Mouse (Mus musculus): ENCODE data around the gene Hectd2. TPM values are rescaled to one million over a fixed set of nuclear protein-coding genes. Genes with fewer than 3 reads are reported as not detected.

The Hectd2 gene
- polyA plus RNA-seq, 1 experiment from 2014 or later: 5.5 TPM

DNA sequence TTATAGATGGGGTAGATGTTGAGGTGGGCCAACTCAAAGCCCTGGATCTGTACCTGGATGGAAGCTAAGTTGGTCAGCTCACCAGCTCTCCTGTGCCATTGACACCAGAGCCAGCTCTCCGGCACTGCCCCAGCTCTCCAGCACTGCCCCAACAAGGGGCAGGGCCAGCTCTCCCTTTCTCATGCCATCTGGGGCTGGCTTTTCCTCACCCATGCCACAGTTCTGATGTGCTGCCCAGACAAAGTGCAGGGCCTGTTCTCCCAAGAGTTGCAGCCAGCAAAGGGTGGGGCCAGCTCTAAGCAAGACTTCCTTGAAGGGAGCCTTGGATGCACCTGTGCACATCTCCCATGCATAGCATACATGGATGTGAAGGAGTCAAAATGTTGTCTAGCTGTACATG is 71.5 kb downstream of the Hectd2 start:
- H3K4me3 ChIP-seq (ENCODE audit: low read depth, low read length): no peak overlapping the region

GRCm38 (mm10) chr19:36626881-36627280 is 72.4 kb downstream of the Hectd2 start:
- 91% methylated on average over 4 of the region's 4 CpGs for WGBS
- Histone ChIP-seq H3K9me3 (ENCODE audit: control insufficient read depth, low read length) (no peaks in the 10 kb centered on the region), H3K4me2 (ENCODE audit: low read depth, low read length, severe bottlenecking) (no peak overlapping the region), H3K27ac (ENCODE audit: low read depth, low read length) (no peak overlapping the region), H3K4me3 (ENCODE audit: low read depth, low read length) (no peak overlapping the region), H3K4me1 (replicated peaks; ENCODE audit: control insufficient read depth, insufficient read depth, low read length) (no peaks in the 10 kb centered on the region), H3K36me3 (ENCODE audit: control insufficient read depth, insufficient read depth, low read length) (no peaks in the 10 kb centered on the region), H3K9ac (ENCODE audit: low read length) (no peak overlapping the region), H3K27me3 (ENCODE audit: control insufficient read depth, insufficient read depth, low read length) (no peaks in the 10 kb centered on the region)
- ATAC-seq (replicated peaks; ENCODE audit: low FRiP score): no peak
- no peak for DNase-seq (ENCODE audit: low spot score)

More for the DNA sequence above, 71.5 kb downstream of the Hectd2 start:
- no peak overlapping the region for H3K9ac ChIP-seq (ENCODE audit: low read length)
- H3K27ac ChIP-seq (ENCODE audit: low read depth, low read length): no peak overlapping the region
- no peak overlapping the region for H3K4me2 ChIP-seq (ENCODE audit: low read depth, low read length, severe bottlenecking)
- H3K9me3 ChIP-seq (ENCODE audit: control insufficient read depth, low read length): no peaks in the 10 kb centered on the region
- H3K36me3 ChIP-seq (ENCODE audit: control insufficient read depth, insufficient read depth, low read length): no peaks in the 10 kb centered on the region
- no peak for DNase-seq (ENCODE audit: low spot score)
- ATAC-seq (replicated peaks; ENCODE audit: low FRiP score): no peak
- 92% methylated on average over 1 of the region's 1 CpGs for WGBS
- H3K4me1 ChIP-seq (replicated peaks; ENCODE audit: control insufficient read depth, insufficient read depth, low read length): no peaks in the 10 kb centered on the region
- no peaks in the 10 kb centered on the region for H3K27me3 ChIP-seq (ENCODE audit: control insufficient read depth, insufficient read depth, low read length)

- no peak overlapping the region for H3K4me3 ChIP-seq (ENCODE audit: low read depth, low read length)
- H3K27ac ChIP-seq (ENCODE audit: low read depth, low read length): no peak overlapping the region
- no peak for ATAC-seq (replicated peaks; ENCODE audit: low FRiP score)
- H3K4me2 ChIP-seq (ENCODE audit: low read depth, low read length, severe bottlenecking): no peak overlapping the region
- H3K9me3 ChIP-seq (ENCODE audit: control insufficient read depth, low read length): no peaks in the 10 kb centered on the region
- H3K9ac ChIP-seq (ENCODE audit: low read length): no peak overlapping the region
- H3K4me1 ChIP-seq (replicated peaks; ENCODE audit: control insufficient read depth, insufficient read depth, low read length): no peaks in the 10 kb centered on the region
- no peak for DNase-seq (ENCODE audit: low spot score)
- 78% methylated on average over 9 of the region's 9 CpGs for WGBS
- no peaks in the 10 kb centered on the region for H3K36me3 ChIP-seq (ENCODE audit: control insufficient read depth, insufficient read depth, low read length)
- no peaks in the 10 kb centered on the region for H3K27me3 ChIP-seq (ENCODE audit: control insufficient read depth, insufficient read depth, low read length)
These were observed 75.0 kb downstream of the Hectd2 start for GRCm38 (mm10) chr19:36629394-36629910.

DNA sequence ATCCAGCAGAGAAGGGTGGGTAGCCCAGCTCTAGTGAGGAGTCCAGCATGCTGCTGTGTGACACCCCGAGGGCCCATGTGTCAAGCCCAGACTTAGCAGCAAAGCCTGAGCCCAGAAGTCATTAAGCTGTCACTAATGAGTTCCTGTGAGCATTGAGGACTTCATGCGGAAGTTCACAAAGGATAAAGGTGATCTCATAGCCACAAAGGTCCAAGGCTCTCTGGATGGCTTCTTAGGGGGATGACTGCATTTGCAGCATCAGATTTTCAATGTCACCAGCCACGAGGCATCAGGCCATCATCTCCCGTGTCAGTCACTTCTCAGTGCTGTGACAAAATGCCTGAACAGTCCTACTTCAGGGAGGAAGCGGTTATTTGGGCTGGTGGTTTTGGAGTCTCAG is 75.9 kb downstream of the Hectd2 start:
- Histone ChIP-seq H3K4me3 (ENCODE audit: low read depth, low read length) (no peak overlapping the region), H3K9me3 (ENCODE audit: control insufficient read depth, low read length) (no peaks in the 10 kb centered on the region), H3K9ac (ENCODE audit: low read length) (no peak overlapping the region), H3K27me3 (ENCODE audit: control insufficient read depth, insufficient read depth, low read length) (no peaks in the 10 kb centered on the region), H3K4me1 (replicated peaks; ENCODE audit: control insufficient read depth, insufficient read depth, low read length) (no peaks in the 10 kb centered on the region), H3K27ac (ENCODE audit: low read depth, low read length) (no peak overlapping the region), H3K36me3 (ENCODE audit: control insufficient read depth, insufficient read depth, low read length) (no peaks in the 10 kb centered on the region), H3K4me2 (ENCODE audit: low read depth, low read length, severe bottlenecking) (no peak overlapping the region)
- DNase-seq (ENCODE audit: low spot score): no peak
- WGBS: 78% methylated on average over 5 of the region's 5 CpGs
- no peak for ATAC-seq (replicated peaks; ENCODE audit: low FRiP score)

DNA sequence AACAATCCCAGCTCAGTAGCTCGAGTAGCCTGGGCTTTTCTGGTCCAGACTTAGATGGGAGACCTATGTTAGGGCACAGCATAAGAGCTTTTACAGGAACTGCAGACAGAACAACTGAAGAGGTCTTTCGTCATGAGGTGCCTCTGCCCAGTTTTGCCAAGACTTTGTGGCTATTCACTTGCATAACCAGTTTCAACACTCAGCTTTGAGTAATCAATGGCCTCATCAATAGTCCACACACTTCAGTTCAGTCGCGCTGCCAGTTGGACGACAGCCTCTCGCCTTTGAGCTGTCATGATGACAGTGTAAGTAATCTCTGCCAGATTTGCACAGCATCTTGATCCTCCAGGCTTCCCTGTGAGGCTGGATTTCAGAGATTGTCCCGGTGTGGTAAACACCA is 80.3 kb downstream of the Hectd2 start:
- 83% methylated on average over 7 of the region's 7 CpGs for WGBS

DNA sequence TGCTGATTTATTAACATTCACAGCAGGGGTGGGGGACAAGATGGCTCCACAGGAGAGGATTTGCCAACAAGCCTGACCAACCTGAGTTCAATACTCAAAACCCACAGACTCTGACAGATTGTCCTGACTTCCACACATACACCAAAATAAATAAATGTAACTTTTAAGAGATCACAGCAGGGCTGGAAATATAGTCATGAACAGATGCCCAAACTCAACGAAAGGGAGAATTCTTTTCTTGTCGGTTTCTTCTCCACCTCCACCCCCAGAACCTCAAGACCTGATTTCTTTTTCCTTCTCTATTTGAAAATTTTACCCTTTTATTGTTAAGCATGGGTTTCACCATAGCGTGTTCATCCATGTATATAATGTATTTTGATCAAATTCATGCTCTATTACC is 82.8 kb downstream of the Hectd2 start:
- H3K4me1 ChIP-seq (replicated peaks; ENCODE audit: control insufficient read depth, insufficient read depth, low read length): no peaks in the 10 kb centered on the region
- H3K27ac ChIP-seq (ENCODE audit: low read depth, low read length): no peak overlapping the region
- no peak overlapping the region for H3K9ac ChIP-seq (ENCODE audit: low read length)
- DNase-seq (ENCODE audit: low spot score): no peak
- no peaks in the 10 kb centered on the region for H3K9me3 ChIP-seq (ENCODE audit: control insufficient read depth, low read length)
- no peaks in the 10 kb centered on the region for H3K27me3 ChIP-seq (ENCODE audit: control insufficient read depth, insufficient read depth, low read length)
- no peak overlapping the region for H3K4me3 ChIP-seq (ENCODE audit: low read depth, low read length)
- H3K4me2 ChIP-seq (ENCODE audit: low read depth, low read length, severe bottlenecking): no peak overlapping the region
- no peaks in the 10 kb centered on the region for H3K36me3 ChIP-seq (ENCODE audit: control insufficient read depth, insufficient read depth, low read length)
- WGBS: 89% methylated on average over 3 of the region's 3 CpGs
- ATAC-seq (replicated peaks; ENCODE audit: low FRiP score): no peak

More for the DNA sequence above, 80.3 kb downstream of the Hectd2 start:
- Histone ChIP-seq H3K4me2 (ENCODE audit: low read depth, low read length, severe bottlenecking) (no peak overlapping the region), H3K9me3 (ENCODE audit: control insufficient read depth, low read length) (no peaks in the 10 kb centered on the region), H3K4me1 (replicated peaks; ENCODE audit: control insufficient read depth, insufficient read depth, low read length) (no peaks in the 10 kb centered on the region), H3K27me3 (ENCODE audit: control insufficient read depth, insufficient read depth, low read length) (no peaks in the 10 kb centered on the region), H3K36me3 (ENCODE audit: control insufficient read depth, insufficient read depth, low read length) (no peaks in the 10 kb centered on the region), H3K27ac (ENCODE audit: low read depth, low read length) (no peak overlapping the region), H3K9ac (ENCODE audit: low read length) (no peak overlapping the region), H3K4me3 (ENCODE audit: low read depth, low read length) (no peak overlapping the region)
- DNase-seq (ENCODE audit: low spot score): no peak
- no peak for ATAC-seq (replicated peaks; ENCODE audit: low FRiP score)

GRCm38 (mm10) chr19:36637948-36638587 is 83.6 kb downstream of the Hectd2 start:
- ATAC-seq (replicated peaks; ENCODE audit: low FRiP score) (no peak), DNase-seq (ENCODE audit: low spot score) (no peak)
- no peaks in the 10 kb centered on the region for H3K27me3 ChIP-seq (ENCODE audit: control insufficient read depth, insufficient read depth, low read length)
- no peaks in the 10 kb centered on the region; the same call in 1 of the 2 replicates for H3K9me3 ChIP-seq (ENCODE audit: control insufficient read depth, low read length)
- no peak overlapping the region for H3K27ac ChIP-seq (ENCODE audit: low read depth, low read length)
- no peaks in the 10 kb centered on the region for H3K36me3 ChIP-seq (ENCODE audit: control insufficient read depth, insufficient read depth, low read length)
- H3K9ac ChIP-seq (ENCODE audit: low read length): no peak overlapping the region
- no peak overlapping the region for H3K4me3 ChIP-seq (ENCODE audit: low read depth, low read length)
- no peaks in the 10 kb centered on the region for H3K4me1 ChIP-seq (replicated peaks; ENCODE audit: control insufficient read depth, insufficient read depth, low read length)
- no peak overlapping the region for H3K4me2 ChIP-seq (ENCODE audit: low read depth, low read length, severe bottlenecking)
- 84% methylated on average over 7 of the region's 7 CpGs for WGBS

DNA sequence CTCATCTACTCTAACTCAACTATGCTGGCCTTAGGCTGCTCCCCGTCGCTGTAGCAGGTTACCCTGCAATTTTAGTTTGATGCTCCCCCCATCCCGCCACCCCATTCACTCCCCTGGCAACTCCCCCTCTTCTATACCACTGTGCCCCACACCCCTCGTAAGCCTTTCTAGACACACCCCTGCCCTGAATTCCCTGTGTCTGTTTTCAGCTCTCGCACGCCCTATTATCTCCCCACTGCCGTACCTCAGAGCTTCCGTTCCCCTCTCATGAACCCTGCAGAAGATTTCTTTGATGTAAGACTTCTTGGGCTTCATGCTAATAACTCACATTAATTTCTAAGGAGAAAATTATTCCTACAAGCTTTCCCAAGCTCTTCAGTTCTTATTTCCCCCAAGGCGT is 84.6 kb downstream of the Hectd2 start:
- Histone ChIP-seq H3K4me2 (ENCODE audit: low read depth, low read length, severe bottlenecking) (no peak overlapping the region), H3K4me1 (replicated peaks; ENCODE audit: control insufficient read depth, insufficient read depth, low read length) (no peaks in the 10 kb centered on the region), H3K36me3 (ENCODE audit: control insufficient read depth, insufficient read depth, low read length) (no peaks in the 10 kb centered on the region), H3K9me3 (ENCODE audit: control insufficient read depth, low read length) (no peaks in the 10 kb centered on the region; the same call in 1 of the 2 replicates), H3K9ac (ENCODE audit: low read length) (no peak overlapping the region), H3K4me3 (ENCODE audit: low read depth, low read length) (no peak overlapping the region), H3K27ac (ENCODE audit: low read depth, low read length) (no peak overlapping the region), H3K27me3 (ENCODE audit: control insufficient read depth, insufficient read depth, low read length) (no peaks in the 10 kb centered on the region)
- no peak for DNase-seq (ENCODE audit: low spot score)
- ATAC-seq (replicated peaks; ENCODE audit: low FRiP score): no peak
- WGBS: 86% methylated on average over 9 of the region's 9 CpGs

DNA sequence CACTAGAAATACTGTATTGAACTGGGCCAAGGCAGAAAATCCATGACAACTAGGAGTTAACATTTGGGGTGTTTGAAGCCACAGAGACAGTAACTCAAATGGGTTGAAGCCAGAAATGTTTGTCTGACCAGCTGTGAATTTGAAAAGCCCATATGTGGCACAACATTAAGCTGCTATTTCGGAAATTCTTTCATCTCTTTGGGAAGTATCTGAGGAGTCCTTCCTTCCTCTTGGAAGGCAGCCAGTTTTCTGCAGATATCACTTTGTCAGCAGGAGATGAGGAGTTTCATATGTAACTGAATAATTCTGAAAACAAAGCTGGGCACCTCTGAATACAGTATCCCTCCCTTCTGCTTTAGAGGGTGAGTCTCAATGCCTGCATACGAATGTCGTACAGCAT is 86.7 kb downstream of the Hectd2 start:
- no peak overlapping the region for H3K4me3 ChIP-seq (ENCODE audit: low read depth, low read length)
- H3K36me3 ChIP-seq (ENCODE audit: control insufficient read depth, insufficient read depth, low read length): no peaks in the 10 kb centered on the region
- no peak overlapping the region for H3K4me2 ChIP-seq (ENCODE audit: low read depth, low read length, severe bottlenecking)
- 90% methylated on average over 3 of the region's 3 CpGs for WGBS
- H3K27ac ChIP-seq (ENCODE audit: low read depth, low read length): no peak overlapping the region
- H3K9ac ChIP-seq (ENCODE audit: low read length): no peak overlapping the region
- no peak for ATAC-seq (replicated peaks; ENCODE audit: low FRiP score)
- H3K9me3 ChIP-seq (ENCODE audit: control insufficient read depth, low read length): no peaks in the 10 kb centered on the region; the same call in 1 of the 2 replicates
- H3K4me1 ChIP-seq (replicated peaks; ENCODE audit: control insufficient read depth, insufficient read depth, low read length): no peaks in the 10 kb centered on the region
- DNase-seq (ENCODE audit: low spot score): no peak
- no peaks in the 10 kb centered on the region for H3K27me3 ChIP-seq (ENCODE audit: control insufficient read depth, insufficient read depth, low read length)
